Mouse (Mus musculus) MEL (cell line): Measurements from ENCODE around the gene Ccdc102a. TPM values are rescaled to one million over a fixed set of nuclear protein-coding genes. Genes with fewer than 3 reads are reported as not detected.

Experiments
- DNase-seq: peaks from one replicate; pipeline ENCODE4 v3.0.0; 2011; ENCODE audit warnings: low read depth, low spot score
- H3K27ac ChIP-seq: 2 replicates; pipeline ENCODE4 v1.5.1; 2012; ENCODE audit warnings: low read depth, mild to moderate bottlenecking, control low read depth, low read length, moderate library complexity; ENCODE audit not compliant: control insufficient read depth
- H3K27me3 ChIP-seq, 2 experiments: fragments of 150-350 bp in 1 of 2; sonication (generic) in 1 of 2; 2 replicates each; pipeline ENCODE4 v1.6.1; 2012; ENCODE audit warnings: low read length in 2 of 2, mild to moderate bottlenecking in 2 of 2, improper control_type of control experiment in 1 of 2, moderate library complexity in 1 of 2; ENCODE audit not compliant: insufficient read depth in 2 of 2, control insufficient read depth in 1 of 2
- H3K36me3 ChIP-seq, 2 experiments: 2 replicates each; pipeline ENCODE4 v1.6.1; 2012 to 2014; ENCODE audit warnings: low read length in 2 of 2, improper control_type of control experiment in 1 of 2, inconsistent platforms in 1 of 2, mild to moderate bottlenecking in 1 of 2; ENCODE audit not compliant: insufficient read depth in 2 of 2, control insufficient read depth in 1 of 2
- H3K4me1 ChIP-seq, 2 experiments: fragments of 150-350 bp in 1 of 2; sonication (generic) in 1 of 2; 2 replicates each; pipeline ENCODE4 v1.6.1; 2012; ENCODE audit warnings: low read length in 2 of 2, improper control_type of control experiment in 1 of 2, mild to moderate bottlenecking in 1 of 2; ENCODE audit not compliant: insufficient read depth in 2 of 2, control insufficient read depth in 1 of 2
- H3K4me3 ChIP-seq, 2 experiments: fragments of 150-350 bp in 1 of 2; sonication (generic) in 1 of 2; 2 replicates each; pipeline ENCODE4 v1.5.1; 2012; ENCODE audit warnings: low read depth in 2 of 2, low read length in 2 of 2, mild to moderate bottlenecking in 2 of 2, moderate library complexity in 2 of 2, control low read depth in 1 of 2, improper control_type of control experiment in 1 of 2; ENCODE audit not compliant: control insufficient read depth in 1 of 2, insufficient read depth in 1 of 2
- H3K79me2 ChIP-seq: 2 replicates; pipeline ENCODE4 v1.6.1; 2012; ENCODE audit warnings: mild to moderate bottlenecking, low read length, moderate library complexity; ENCODE audit not compliant: control insufficient read depth, poor library complexity, insufficient read depth
- H3K9ac ChIP-seq: 2 replicates; pipeline ENCODE4 v1.6.1; 2012; ENCODE audit warnings: low read depth, mild to moderate bottlenecking, control low read depth, low read length, moderate library complexity; ENCODE audit not compliant: control insufficient read depth, poor library complexity, severe bottlenecking
- H3K9me3 ChIP-seq: fragments of 150-350 bp; sonication (generic); replicated peaks from 2 replicates; pipeline ENCODE4 v1.6.1; 2012; ENCODE audit warnings: mild to moderate bottlenecking, low read length, improper control_type of control experiment, moderate library complexity; ENCODE audit not compliant: insufficient read depth
- BHLHE40 ChIP-seq: IDR thresholded peaks from 2 replicates; pipeline ENCODE4 v1.6.1; 2012; ENCODE audit warnings: low read depth, mild to moderate bottlenecking, inconsistent platforms, low read length, improper control_type of control experiment, borderline replicate concordance
- CHD1 ChIP-seq: IDR thresholded peaks from 2 replicates; pipeline ENCODE4 v1.6.1; 2012; ENCODE audit warnings: low read depth, mild to moderate bottlenecking, inconsistent platforms, low read length, improper control_type of control experiment
- CHD2 ChIP-seq: IDR thresholded peaks from 2 replicates; pipeline ENCODE4 v1.6.1; 2011; ENCODE audit warnings: low read length, improper control_type of control experiment
- CTCF ChIP-seq, 3 experiments: IDR thresholded peaks in 2 of 3; conservative IDR thresholded peaks in 1 of 3; 2 replicates each; pipeline ENCODE4 v1.5.1; 2011 to 2012; ENCODE audit warnings: low read length in 3 of 3, low read depth in 2 of 3, mild to moderate bottlenecking in 2 of 3, improper control_type of control experiment in 1 of 3, inconsistent platforms in 1 of 3, mixed read lengths in 1 of 3, moderate library complexity in 1 of 3; ENCODE audit not compliant: control insufficient read depth in 1 of 3, insufficient read depth in 1 of 3, poor library complexity in 1 of 3, severe bottlenecking in 1 of 3
- E2F4 ChIP-seq: IDR thresholded peaks from 2 replicates; pipeline ENCODE4 v1.6.1; 2011; ENCODE audit warnings: low read depth, low read length, improper control_type of control experiment, borderline replicate concordance
- ELF1 ChIP-seq: IDR thresholded peaks from 2 replicates; pipeline ENCODE4 v1.6.1; 2014; ENCODE audit warnings: low read depth, mild to moderate bottlenecking, inconsistent platforms, low read length, improper control_type of control experiment, moderate library complexity
- EP300 ChIP-seq, 2 experiments: IDR thresholded peaks; 2 replicates each; pipeline ENCODE4 v1.6.1; 2011; ENCODE audit warnings: improper control_type of control experiment in 2 of 2, low read length in 2 of 2, low read depth in 1 of 2, mild to moderate bottlenecking in 1 of 2
- ETS1 ChIP-seq: IDR thresholded peaks from 2 replicates; pipeline ENCODE4 v1.6.1; 2012; ENCODE audit warnings: low read depth, mild to moderate bottlenecking, inconsistent platforms, low read length, improper control_type of control experiment, moderate library complexity
- GABPA ChIP-seq: IDR thresholded peaks from 2 replicates; pipeline ENCODE4 v1.6.1; 2012; ENCODE audit warnings: low read depth, mild to moderate bottlenecking, inconsistent platforms, low read length, improper control_type of control experiment, moderate library complexity
- GATA1 ChIP-seq: IDR thresholded peaks from 2 replicates; pipeline ENCODE4 v1.6.1; 2011; ENCODE audit warnings: low read depth, low read length, improper control_type of control experiment
- HCFC1 ChIP-seq: IDR thresholded peaks from 2 replicates; pipeline ENCODE4 v1.6.1; 2012; ENCODE audit warnings: low read depth, mild to moderate bottlenecking, inconsistent platforms, low read length, improper control_type of control experiment, moderate library complexity
- JUND ChIP-seq: IDR thresholded peaks from 2 replicates; pipeline ENCODE4 v1.6.1; 2011; ENCODE audit warnings: low read depth, mild to moderate bottlenecking, improper control_type of control experiment, low read length
- KAT2A ChIP-seq: conservative IDR thresholded peaks from 2 replicates; pipeline ENCODE4 v1.6.1; 2012; ENCODE audit warnings: low read depth, low read length, improper control_type of control experiment, inconsistent platforms
- MAFK ChIP-seq: IDR thresholded peaks from 2 replicates; pipeline ENCODE4 v1.6.1; 2011; ENCODE audit warnings: low read depth, mild to moderate bottlenecking, low read length, improper control_type of control experiment, borderline replicate concordance
- MAX ChIP-seq: IDR thresholded peaks from 2 replicates; pipeline ENCODE4 v1.6.1; 2011; ENCODE audit warnings: low read length, improper control_type of control experiment
- MAZ ChIP-seq: IDR thresholded peaks from 2 replicates; pipeline ENCODE4 v1.6.1; 2012; ENCODE audit warnings: low read depth, mild to moderate bottlenecking, inconsistent platforms, low read length, improper control_type of control experiment
- MEF2A ChIP-seq: IDR thresholded peaks from 2 replicates; pipeline ENCODE4 v1.6.1; 2014; ENCODE audit warnings: low read depth, mild to moderate bottlenecking, inconsistent platforms, low read length, improper control_type of control experiment; ENCODE audit not compliant: poor library complexity, insufficient replicate concordance, severe bottlenecking; ENCODE audit errors: extremely low read depth
- MXI1 ChIP-seq: IDR thresholded peaks from 2 replicates; pipeline ENCODE4 v1.6.1; 2011; ENCODE audit warnings: mild to moderate bottlenecking, low read depth, low read length, improper control_type of control experiment
- MYB ChIP-seq: IDR thresholded peaks from 2 replicates; pipeline ENCODE4 v1.6.1; 2011; ENCODE audit warnings: mild to moderate bottlenecking, low read depth, low read length, improper control_type of control experiment
- MYC ChIP-seq: IDR thresholded peaks from 2 replicates; pipeline ENCODE4 v1.6.1; 2011; ENCODE audit warnings: low read depth, mild to moderate bottlenecking, low read length, improper control_type of control experiment, moderate library complexity
- NELFE ChIP-seq: IDR thresholded peaks from 2 replicates; pipeline ENCODE4 v1.6.1; 2011; ENCODE audit warnings: low read depth, low read length, improper control_type of control experiment
- NRF1 ChIP-seq: IDR thresholded peaks from 2 replicates; pipeline ENCODE4 v1.6.1; 2014; ENCODE audit warnings: low read depth, mild to moderate bottlenecking, inconsistent platforms, low read length, improper control_type of control experiment, moderate library complexity; ENCODE audit not compliant: poor library complexity, insufficient read depth, severe bottlenecking
- POLR2A ChIP-seq, 2 experiments: IDR thresholded peaks; 2 replicates each; pipeline ENCODE4 v1.6.1; 2011 to 2012; ENCODE audit warnings: low read length in 2 of 2, mild to moderate bottlenecking in 2 of 2, control low read depth in 1 of 2, improper control_type of control experiment in 1 of 2, low read depth in 1 of 2, moderate library complexity in 1 of 2; ENCODE audit not compliant: control insufficient read depth in 1 of 2, insufficient read depth in 1 of 2, poor library complexity in 1 of 2
- POLR2AphosphoS2 ChIP-seq: IDR thresholded peaks from 2 replicates; pipeline ENCODE4 v1.6.1; 2011; ENCODE audit warnings: low read length, improper control_type of control experiment
- POLR2AphosphoS5 ChIP-seq: IDR thresholded peaks from 2 replicates; pipeline ENCODE4 v1.6.1; 2012; ENCODE audit warnings: low read depth, borderline replicate concordance, mild to moderate bottlenecking, inconsistent platforms, low read length, moderate library complexity, mixed read lengths
- RAD21 ChIP-seq: IDR thresholded peaks from 2 replicates; pipeline ENCODE4 v1.6.1; 2011; ENCODE audit warnings: mild to moderate bottlenecking, low read depth, low read length, improper control_type of control experiment
- RCOR1 ChIP-seq: IDR thresholded peaks from 2 replicates; pipeline ENCODE4 v1.6.1; 2012; ENCODE audit warnings: low read depth, mild to moderate bottlenecking, inconsistent platforms, low read length, improper control_type of control experiment
- SIN3A ChIP-seq: IDR thresholded peaks from 2 replicates; pipeline ENCODE4 v1.6.1; 2012; ENCODE audit warnings: low read length, improper control_type of control experiment, inconsistent platforms
- SMC3 ChIP-seq: IDR thresholded peaks from 2 replicates; pipeline ENCODE4 v1.6.1; 2011; ENCODE audit warnings: low read depth, low read length, improper control_type of control experiment
- TAL1 ChIP-seq: IDR thresholded peaks from 2 replicates; pipeline ENCODE4 v1.6.1; 2012; ENCODE audit warnings: mild to moderate bottlenecking, inconsistent platforms, low read length, moderate library complexity, mixed read lengths
- TBP ChIP-seq: IDR thresholded peaks from 2 replicates; pipeline ENCODE4 v1.8.0; 2011; ENCODE audit warnings: low read depth, low read length, improper control_type of control experiment
- TCF12 ChIP-seq: IDR thresholded peaks from 2 replicates; pipeline ENCODE4 v1.6.1; 2014; ENCODE audit warnings: low read depth, mild to moderate bottlenecking, inconsistent platforms, low read length, improper control_type of control experiment, moderate library complexity
- USF1 ChIP-seq: IDR thresholded peaks from 2 replicates; pipeline ENCODE4 v1.6.1; 2014; ENCODE audit warnings: low read depth, mild to moderate bottlenecking, inconsistent platforms, low read length, improper control_type of control experiment, moderate library complexity
- USF2 ChIP-seq, 2 experiments: IDR thresholded peaks; 2 replicates each; pipeline ENCODE4 v1.6.1; 2011 to 2012; ENCODE audit warnings: improper control_type of control experiment in 2 of 2, low read length in 2 of 2, borderline replicate concordance in 1 of 2, inconsistent platforms in 1 of 2, low read depth in 1 of 2, mild to moderate bottlenecking in 1 of 2; ENCODE audit not compliant: insufficient read depth in 1 of 2
- ZC3H11A ChIP-seq: IDR thresholded peaks from 2 replicates; pipeline ENCODE4 v1.6.1; 2012; ENCODE audit warnings: low read depth, mild to moderate bottlenecking, inconsistent platforms, low read length, improper control_type of control experiment
- ZMIZ1 ChIP-seq: IDR thresholded peaks from 2 replicates; pipeline ENCODE4 v1.6.1; 2012; ENCODE audit warnings: low read depth, mild to moderate bottlenecking, inconsistent platforms, low read length, improper control_type of control experiment, moderate library complexity
- ZNF384 ChIP-seq: IDR thresholded peaks from 2 replicates; pipeline ENCODE4 v1.6.1; 2012; ENCODE audit warnings: low read depth, mild to moderate bottlenecking, inconsistent platforms, low read length, improper control_type of control experiment
- polyA plus RNA-seq, 2 experiments: library from polyadenylated mRNA; stranded (reverse) in 1 of 2; unstranded in 1 of 2; fragments of >175 nt in 1 of 2; fragments of >200 nt in 1 of 2; gene quantifications; 2 replicates each; pipeline versions ENCODE4 v1.2.1 to v1.2.4; 2012; ENCODE audit warnings: low replicate concordance in 2 of 2, low read depth in 1 of 2; ENCODE audit not compliant: insufficient read length in 2 of 2, insufficient read depth in 1 of 2, missing spikeins in 1 of 2
- total RNA-seq: library from RNA; depleted of rRNA; stranded (reverse); fragments of 300-350 nt; gene quantifications from 2 replicates; pipeline ENCODE4 v1.2.3, GENCODE M21; 2012

Gene Ccdc102a
- total and polyA plus RNA-seq, 3 experiments: 1.7 to 6.8 TPM; not detected in 1

GRCm38 (mm10) chr8:94964828-94965227 lies 46.9 kb upstream of the Ccdc102a start:
- Histone ChIP-seq H3K9me3 (no peaks in the 10 kb centered on the region), H3K79me2 (no peaks in the 10 kb centered on the region), H3K27me3 (no peaks in the 10 kb centered on the region), H3K4me3 (no peak overlapping the region), H3K4me1 (peaks cover 4 to 30% of the 10 kb centered on the region in 2 experiments), H3K27ac (peak overlapping the region; percentile 99), H3K36me3 (peaks cover 0 to 32% of the 10 kb centered on the region in 2 experiments; a peak in 2 of 4 replicates), H3K9ac (peak overlapping the region; percentile 46)
- DNase-seq: peak; percentile 95
- TF ChIP-seq ZMIZ1: 0 out of 2 replicates have a peak, but pooled peaks have one; percentile 60
- TF ChIP-seq SMC3: 0 out of 2 replicates have a peak, but pooled peaks have one; percentile 11
- TF ChIP-seq POLR2AphosphoS2: 0 out of 2 replicates have a peak, but pooled peaks have one; percentile 50
- peak; percentile 90 for TF ChIP-seq TAL1
- TF ChIP-seq MYC: no peak; the same call in 1 of the 2 replicates
- TF ChIP-seq ZC3H11A: no peak
- TF ChIP-seq ZNF384: peak; percentile 91
- TF ChIP-seq USF2 (IDR thresholded peaks at IDR 0.05; ENCODE audit: borderline replicate concordance in 1 of 2, insufficient read depth in 1 of 2, low read depth in 1 of 2, low read length in 2 of 2): no peak
- TF ChIP-seq NELFE: peak; percentile 43
- peak; percentile 92 for TF ChIP-seq BHLHE40
- TF ChIP-seq ETS1: peak; percentile 96
- TF ChIP-seq MAX: peak; percentile 65; the same call in 1 of the 2 replicates
- TF ChIP-seq MEF2A: no peak
- TF ChIP-seq NRF1: no peak; the same call in 1 of the 2 replicates
- TF ChIP-seq USF1: no peak
- peak; percentile 90 for TF ChIP-seq GABPA
- TF ChIP-seq HCFC1: peak; percentile 48; the same call in 1 of the 2 replicates
- no peak for TF ChIP-seq RAD21
- peak; percentile 98 for TF ChIP-seq TCF12
- TF ChIP-seq POLR2AphosphoS5: no peak
- no peak for TF ChIP-seq E2F4
- peak; percentile 98 to 100 for TF ChIP-seq EP300 (IDR thresholded peaks at IDR 0.05; ENCODE audit: low read depth in 1 of 2, low read length in 2 of 2)
- TF ChIP-seq KAT2A: peak; percentile 36
- peak; percentile 95 for TF ChIP-seq MYB
- TF ChIP-seq POLR2A (IDR thresholded peaks at IDR 0.05; ENCODE audit: control insufficient read depth in 1 of 2, insufficient read depth in 1 of 2, low read depth in 1 of 2, low read length in 2 of 2, poor library complexity in 1 of 2): peak in 1 of 2 experiments; percentile 52; a peak in 1 of 4 replicates
- TF ChIP-seq MXI1: peak; percentile 65
- TF ChIP-seq GATA1: peak; percentile 95
- 0 out of 2 replicates have a peak, but pooled peaks have one; percentile 47 for TF ChIP-seq ELF1
- TF ChIP-seq MAFK: 0 out of 2 replicates have a peak, but pooled peaks have one; percentile 57
- 0 out of 2 replicates have a peak, but pooled peaks have one; percentile 73 for TF ChIP-seq JUND
- TF ChIP-seq SIN3A: peak; percentile 91
- peak; percentile 88; the same call in 1 of the 2 replicates for TF ChIP-seq MAZ
- peak; percentile 76 for TF ChIP-seq RCOR1
- no peak for TF ChIP-seq CTCF (IDR thresholded peaks at IDR 0.05 in 2 of 3, conservative IDR thresholded peaks at IDR 0.05 in 1 of 3; ENCODE audit: control insufficient read depth in 1 of 3, insufficient read depth in 1 of 3, low read depth in 2 of 3, low read length in 3 of 3, poor library complexity in 1 of 3, severe bottlenecking in 1 of 3)
- TF ChIP-seq TBP: peak; percentile 62; the same call in 1 of the 2 replicates
- no peak for TF ChIP-seq CHD1
- peak; percentile 77 for TF ChIP-seq CHD2
